Mouse (Mus musculus): ENCODE measurements around the gene Cfc1.

DNA sequence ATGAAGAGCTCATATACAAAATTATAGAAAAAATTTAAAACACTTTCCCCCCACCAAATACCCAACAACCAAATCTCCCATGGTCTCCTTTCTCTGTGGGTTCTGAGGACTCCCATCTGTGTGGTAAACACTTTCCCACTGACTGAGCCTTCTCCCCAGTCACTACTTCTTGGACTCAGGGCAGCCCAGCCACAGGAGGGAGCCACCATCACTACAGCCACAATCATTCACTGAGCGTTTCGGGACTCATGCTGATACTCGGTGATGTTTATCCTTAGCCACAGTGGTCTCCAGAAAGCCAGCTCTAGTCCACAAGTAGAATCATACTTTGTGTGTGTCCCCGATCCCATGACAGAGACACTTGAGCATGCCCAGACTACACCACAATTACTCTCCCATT, 22.4 kb upstream of the Cfc1 start:
- TF ChIP-seq CTCF (IDR thresholded peaks at IDR 0.05; ENCODE audit: low read depth) (no peak), EP300 (IDR thresholded peaks at IDR 0.05; ENCODE audit: low read depth) (no peak)
